Mouse (Mus musculus) midbrain, embryonic 16.5 days (tissue): Measurements from ENCODE around the gene Gal3st1. TPM values are rescaled to one million over a fixed set of nuclear protein-coding genes. Genes with fewer than 3 reads are reported as not detected.
"Not testable (repeated sequence)": the region's sequence is repeated elsewhere in the genome, so short reads cannot be mapped to it uniquely, and the experiment has no call there.

ENCODE experiments used
- ATAC-seq: fragments of 200-750 bp; cut with Nextera tagmentation; 2 replicates; pipeline ENCODE4 v1.8.0; 2017; ENCODE audit warnings: moderate TSS enrichment
- H3K27ac ChIP-seq: fragments of 300-500 bp; sonication (generic); 2 replicates; pipeline ENCODE4 v1.5.1; 2014; ENCODE audit warnings: mild to moderate bottlenecking, low read length, mixed read lengths
- H3K27me3 ChIP-seq: fragments of 300-500 bp; sonication (generic); 2 replicates; pipeline ENCODE4 v1.6.1; 2014; ENCODE audit warnings: low read depth, low read length, mixed read lengths; ENCODE audit not compliant: control insufficient read depth, insufficient read depth
- H3K36me3 ChIP-seq: fragments of 300-500 bp; sonication (generic); 2 replicates; pipeline ENCODE4 v1.6.1; 2014; ENCODE audit warnings: mild to moderate bottlenecking, low read length, moderate library complexity, mixed read lengths; ENCODE audit not compliant: control insufficient read depth, insufficient read depth
- H3K4me1 ChIP-seq: fragments of 300-500 bp; sonication (generic); 2 replicates; pipeline ENCODE4 v1.6.1; 2014; ENCODE audit warnings: mild to moderate bottlenecking, low read length, mixed read lengths; ENCODE audit not compliant: control insufficient read depth, insufficient read depth
- H3K4me2 ChIP-seq: fragments of 300-500 bp; sonication (generic); 2 replicates; pipeline ENCODE4 v1.6.1; 2014; ENCODE audit warnings: mild to moderate bottlenecking, low read length, mixed read lengths
- H3K4me3 ChIP-seq: fragments of 300-500 bp; sonication (generic); 2 replicates; pipeline ENCODE4 v1.5.1; 2014; ENCODE audit warnings: low read depth, mild to moderate bottlenecking, low read length, moderate library complexity, mixed read lengths
- H3K9ac ChIP-seq: fragments of 300-500 bp; sonication (generic); 2 replicates; pipeline ENCODE4 v1.6.1; 2014; ENCODE audit warnings: low read depth, low read length, mixed read lengths
- H3K9me3 ChIP-seq: fragments of 300-500 bp; sonication (generic); replicated peaks from 2 replicates; pipeline ENCODE4 v1.6.1; 2014; ENCODE audit warnings: mild to moderate bottlenecking, low read length, mixed read lengths; ENCODE audit not compliant: control insufficient read depth, poor library complexity, severe bottlenecking
- WGBS: fragments of 180-500 bp; shearing (Covaris S2); extraction: QIAGEN DNeasy Blood & Tissue Kit; methylation state at CpG from one replicate; pipeline ENCODE4 v1.1.7; 2014; 5-methylcytosine and 5-hydroxymethylcytosine counted together
- polyA plus RNA-seq: library from polyadenylated mRNA; unstranded; fragments of >200 nt; fragmentation: Nextera tagmentation; extraction: Ambion mirVana; gene quantifications from 2 replicates; pipeline ENCODE4 v1.2.1, GENCODE M21; 2015

The Gal3st1 gene
- polyA plus RNA-seq, result 7.3 and 8.2 TPM in 2 replicates

DNA sequence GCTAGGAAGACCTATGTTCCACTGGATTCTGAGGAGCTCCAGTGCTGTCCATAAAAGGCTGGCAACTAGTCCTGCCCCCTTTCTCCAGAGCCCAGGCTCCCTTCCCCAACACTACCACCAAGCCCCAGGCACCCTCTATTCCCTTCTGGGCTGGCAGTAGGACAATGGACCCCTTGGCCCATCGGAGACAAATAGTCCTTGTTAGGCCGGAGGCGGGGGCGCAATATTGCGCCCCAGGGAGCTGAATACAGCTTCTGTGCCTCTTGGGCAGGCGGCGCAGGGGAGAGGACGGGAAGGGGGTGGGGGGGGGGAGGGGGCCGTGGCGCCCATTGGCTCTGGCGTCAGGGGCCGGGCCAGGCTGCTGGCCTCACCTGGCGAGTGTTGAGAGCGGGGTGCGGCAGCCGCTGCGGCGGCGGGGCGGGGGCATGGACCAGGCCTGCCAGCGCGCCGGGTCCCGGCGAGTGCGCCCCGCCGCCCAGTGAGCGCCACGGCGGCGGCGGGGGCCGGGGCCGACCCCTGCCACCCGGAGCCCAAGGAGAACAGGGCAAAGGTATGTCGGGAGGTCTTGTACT lies at the start of gene Gal3st1:
Gene Gal3st1 (plus strand): TSS at position 346 of the 572 bp plus-strand sequence.
- Histone ChIP-seq H3K4me1 (peaks cover 5% of the 10 kb centered on the region), H3K27me3 (peaks cover 3% of the 10 kb centered on the region; the same call in 1 of the 2 replicates), H3K27ac (no peak within 1 kb of the TSS), H3K9me3 (no peaks in the 10 kb centered on the region), H3K4me3 (peak within 1 kb of the TSS; percentile 45), H3K36me3 (peaks cover 5% of the 10 kb centered on the region; the same call in 1 of the 2 replicates), H3K4me2 (peak within 1 kb of the TSS; percentile 74), H3K9ac (peak within 1 kb of the TSS; percentile 70)
- ATAC-seq, result peak; percentile 57; the same call in 1 of the 2 replicates
- WGBS, result 3% methylated on average over 18 of the region's 37 CpGs

DNA sequence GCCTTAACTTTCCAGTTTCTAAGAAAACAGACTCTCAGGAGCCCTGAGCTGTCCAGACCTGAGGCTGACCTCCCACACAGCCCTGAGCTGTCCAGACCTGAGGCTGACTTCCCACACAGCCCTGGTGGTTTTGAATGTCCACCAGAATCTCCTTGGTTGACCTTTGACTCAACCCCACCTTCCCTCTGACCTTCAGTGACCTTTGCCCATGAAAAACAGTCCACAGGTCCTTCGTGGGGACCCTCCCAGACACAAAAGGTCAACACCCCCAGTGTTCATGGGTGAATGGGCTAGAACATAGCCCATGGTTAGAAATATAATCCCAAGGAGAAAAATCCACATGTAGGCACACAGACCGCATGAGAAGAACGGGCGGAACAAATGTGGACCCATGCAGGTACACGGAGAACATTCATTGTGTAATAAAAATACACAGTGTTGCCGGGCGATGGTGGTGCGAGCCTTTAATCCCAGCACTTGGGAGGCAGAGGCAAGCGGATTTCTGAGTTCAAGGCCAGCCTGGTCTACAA lies 49.6 kb upstream of the Gal3st1 start:
- H3K9ac ChIP-seq, result no peak overlapping the region

GRCm38 (mm10) chr11:3935135-3935534 lies 48.3 kb upstream of the Gal3st1 start:
- 73% methylated on average over 4 of the region's 4 CpGs for WGBS
- Histone ChIP-seq H3K9me3 (no peaks in the 10 kb centered on the region), H3K4me3 (no peak overlapping the region)

More for the DNA sequence above, 49.6 kb upstream of the Gal3st1 start:
- H3K9me3 ChIP-seq, result no peaks in the 10 kb centered on the region
- H3K27me3 ChIP-seq, result no peaks in the 10 kb centered on the region
- H3K4me2 ChIP-seq, result no peak overlapping the region
- ATAC-seq, result no peak
- H3K36me3 ChIP-seq, result no peaks in the 10 kb centered on the region
- peaks cover 12% of the 10 kb centered on the region for H3K4me1 ChIP-seq
- H3K27ac ChIP-seq, result no peak overlapping the region
- no peak overlapping the region for H3K4me3 ChIP-seq
- 85% methylated on average over 9 of the region's 9 CpGs for WGBS

GRCm38 (mm10) chr11:3936318-3936717 lies 47.1 kb upstream of the Gal3st1 start:
- Histone ChIP-seq H3K9me3 (no peaks in the 10 kb centered on the region), H3K27me3 (no peaks in the 10 kb centered on the region), H3K4me1 (peaks cover 5% of the 10 kb centered on the region), H3K27ac (no peak overlapping the region), H3K4me2 (no peak overlapping the region), H3K4me3 (no peak overlapping the region), H3K36me3 (no peaks in the 10 kb centered on the region), H3K9ac (no peak overlapping the region)
- no peak for ATAC-seq
- 88% methylated on average over 3 of the region's 3 CpGs for WGBS

More at GRCm38 (mm10) chr11:3935135-3935534, 48.3 kb upstream of the Gal3st1 start:
- Histone ChIP-seq H3K9ac (no peak overlapping the region), H3K4me2 (no peak overlapping the region), H3K36me3 (no peaks in the 10 kb centered on the region), H3K4me1 (peaks cover 12% of the 10 kb centered on the region), H3K27me3 (no peaks in the 10 kb centered on the region), H3K27ac (no peak overlapping the region)
- ATAC-seq, result no peak

DNA sequence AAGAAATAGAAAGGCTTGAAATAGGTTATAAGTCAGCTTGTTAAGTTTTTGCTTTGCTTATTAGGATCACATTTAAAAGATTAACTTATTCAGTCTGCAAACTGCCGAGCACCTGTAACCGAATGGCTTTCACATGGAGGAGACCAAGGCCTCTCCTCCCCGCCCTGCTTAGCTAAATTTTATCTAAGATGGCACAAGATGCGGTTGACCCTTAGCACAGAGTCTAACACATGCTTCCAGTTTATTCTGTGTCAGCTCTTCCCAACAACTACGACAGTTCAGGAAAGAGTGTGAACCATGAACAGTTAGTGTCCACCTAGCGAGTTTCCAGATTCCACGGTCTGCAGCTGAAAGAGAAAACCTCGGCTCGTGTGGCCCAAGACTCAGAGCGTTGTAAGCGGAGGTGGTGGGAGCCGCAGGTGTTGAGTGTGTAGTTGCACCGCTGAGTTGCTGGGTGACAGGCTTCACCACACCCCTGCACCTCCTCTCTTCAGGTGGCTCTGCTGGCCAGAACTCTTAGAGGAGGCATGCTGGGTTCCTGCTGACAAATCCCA lies 46.0 kb upstream of the Gal3st1 start:
- WGBS, result 84% methylated on average over 13 of the region's 13 CpGs
- no peaks in the 10 kb centered on the region for H3K27me3 ChIP-seq
- no peaks in the 10 kb centered on the region for H3K9me3 ChIP-seq
- no peak overlapping the region for H3K9ac ChIP-seq
- H3K27ac ChIP-seq, result no peak overlapping the region
- ATAC-seq, result no peak
- H3K4me2 ChIP-seq, result no peak overlapping the region
- no peaks in the 10 kb centered on the region for H3K4me1 ChIP-seq
- no peak overlapping the region for H3K4me3 ChIP-seq
- no peaks in the 10 kb centered on the region for H3K36me3 ChIP-seq

DNA sequence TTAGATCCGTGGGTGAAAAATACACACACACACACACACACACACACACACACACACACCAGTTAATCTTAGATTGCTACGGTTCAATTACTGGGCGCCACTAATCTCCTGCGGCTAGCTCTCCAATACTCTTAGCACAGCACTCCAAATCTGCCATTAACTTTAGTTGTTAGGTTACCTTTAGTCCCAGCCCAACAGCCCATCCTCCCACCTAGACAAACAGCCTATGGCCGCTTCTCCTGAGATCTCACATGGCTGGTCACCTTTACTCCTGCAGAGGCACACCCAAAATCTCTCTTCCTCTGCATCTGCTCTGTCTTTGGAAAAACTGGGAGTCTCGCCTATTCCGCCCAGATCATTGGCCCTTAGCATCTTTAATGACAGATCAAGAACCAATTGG lies 42.1 kb upstream of the Gal3st1 start:
- Histone ChIP-seq H3K4me1 (no peaks in the 10 kb centered on the region), H3K9me3 (no peaks in the 10 kb centered on the region), H3K9ac (no peak overlapping the region), H3K36me3 (no peaks in the 10 kb centered on the region), H3K4me3 (no peak overlapping the region), H3K27ac (no peak overlapping the region), H3K4me2 (no peak overlapping the region), H3K27me3 (no peaks in the 10 kb centered on the region)
- ATAC-seq, result no peak
- WGBS, result 80% methylated on average over 7 of the region's 7 CpGs

GRCm38 (mm10) chr11:3946386-3946785 lies 37.0 kb upstream of the Gal3st1 start:
- 14% methylated on average over 1 of the region's 1 CpGs for WGBS

GRCm38 (mm10) chr11:3954876-3955275 lies 28.6 kb upstream of the Gal3st1 start:
- 78% methylated on average over 5 of the region's 5 CpGs for WGBS
- H3K4me2 ChIP-seq, H3K9ac ChIP-seq, H3K4me3 ChIP-seq, ATAC-seq, H3K9me3 ChIP-seq, H3K27ac ChIP-seq, H3K4me1 ChIP-seq, H3K36me3 ChIP-seq, H3K27me3 ChIP-seq: not testable (repeated sequence)

More at GRCm38 (mm10) chr11:3946386-3946785, 37.0 kb upstream of the Gal3st1 start:
- no peak overlapping the region for H3K4me2 ChIP-seq
- no peak overlapping the region for H3K9ac ChIP-seq
- no peak overlapping the region for H3K27ac ChIP-seq
- no peak for ATAC-seq
- no peaks in the 10 kb centered on the region for H3K27me3 ChIP-seq
- H3K4me3 ChIP-seq, result no peak overlapping the region
- H3K4me1 ChIP-seq, result no peaks in the 10 kb centered on the region
- no peaks in the 10 kb centered on the region for H3K9me3 ChIP-seq
- no peaks in the 10 kb centered on the region for H3K36me3 ChIP-seq

GRCm38 (mm10) chr11:3955371-3955770 lies 28.1 kb upstream of the Gal3st1 start:
- H3K4me3 ChIP-seq, H3K9me3 ChIP-seq, H3K27me3 ChIP-seq, H3K9ac ChIP-seq, H3K36me3 ChIP-seq, H3K4me1 ChIP-seq, H3K27ac ChIP-seq, ATAC-seq, H3K4me2 ChIP-seq: not testable (repeated sequence)
- 80% methylated on average over 4 of the region's 4 CpGs for WGBS
